Mouse (Mus musculus): ENCODE measurements around the gene Pacrg. TPM values are rescaled to one million over a fixed set of nuclear protein-coding genes. Genes with fewer than 3 reads are reported as not detected.

The Pacrg gene
- polyA plus RNA-seq, 1 experiment from 2014 or later: 1.8 TPM

- H3K9me3 ChIP-seq (ENCODE audit: control insufficient read depth, low read depth, low read length): no peaks in the 10 kb centered on the region
- WGBS: 84% methylated on average over 9 of the region's 9 CpGs
- H3K9ac ChIP-seq (replicated peaks; ENCODE audit: low read depth, low read length): no peak overlapping the region
- no peak overlapping the region for H3K4me3 ChIP-seq (ENCODE audit: low read depth, low read length)
- H3K27ac ChIP-seq (ENCODE audit: low read length): no peak overlapping the region
- no peaks in the 10 kb centered on the region for H3K36me3 ChIP-seq (ENCODE audit: control insufficient read depth, insufficient read depth, low read length)
- H3K4me1 ChIP-seq (ENCODE audit: control insufficient read depth, insufficient read depth, low read length): no peaks in the 10 kb centered on the region
- no peak overlapping the region for H3K4me2 ChIP-seq (replicated peaks; ENCODE audit: low read depth, low read length)
- H3K27me3 ChIP-seq (ENCODE audit: control insufficient read depth, insufficient read depth, low read length): no peaks in the 10 kb centered on the region
- no peak for ATAC-seq (ENCODE audit: insufficient number of reproducible peaks, insufficient read depth, low FRiP score, low read depth)
These were observed 370.1 kb downstream of the Pacrg start for GRCm38 (mm10) chr17:10469874-10470568.

- WGBS: 92% methylated on average over 3 of the region's 3 CpGs
- H3K4me3 ChIP-seq (ENCODE audit: low read depth, low read length): no peak overlapping the region
These were observed 373.0 kb downstream of the Pacrg start for GRCm38 (mm10) chr17:10467102-10467501.

GRCm38 (mm10) chr17:10465467-10465866, 374.6 kb downstream of the Pacrg start:
- WGBS: 67% methylated on average over 6 of the region's 6 CpGs
- Histone ChIP-seq H3K4me3 (ENCODE audit: low read depth, low read length) (no peak overlapping the region), H3K27ac (ENCODE audit: low read length) (no peak overlapping the region), H3K27me3 (ENCODE audit: control insufficient read depth, insufficient read depth, low read length) (no peaks in the 10 kb centered on the region), H3K9ac (replicated peaks; ENCODE audit: low read depth, low read length) (no peak overlapping the region), H3K4me1 (ENCODE audit: control insufficient read depth, insufficient read depth, low read length) (no peaks in the 10 kb centered on the region), H3K9me3 (ENCODE audit: control insufficient read depth, low read depth, low read length) (no peaks in the 10 kb centered on the region), H3K36me3 (ENCODE audit: control insufficient read depth, insufficient read depth, low read length) (no peaks in the 10 kb centered on the region), H3K4me2 (replicated peaks; ENCODE audit: low read depth, low read length) (no peak overlapping the region)
- no peak for ATAC-seq (ENCODE audit: insufficient number of reproducible peaks, insufficient read depth, low FRiP score, low read depth)

More at GRCm38 (mm10) chr17:10467102-10467501, 373.0 kb downstream of the Pacrg start:
- Histone ChIP-seq H3K27ac (ENCODE audit: low read length) (no peak overlapping the region), H3K9me3 (ENCODE audit: control insufficient read depth, low read depth, low read length) (no peaks in the 10 kb centered on the region), H3K27me3 (ENCODE audit: control insufficient read depth, insufficient read depth, low read length) (no peaks in the 10 kb centered on the region), H3K4me2 (replicated peaks; ENCODE audit: low read depth, low read length) (no peak overlapping the region), H3K4me1 (ENCODE audit: control insufficient read depth, insufficient read depth, low read length) (no peaks in the 10 kb centered on the region), H3K36me3 (ENCODE audit: control insufficient read depth, insufficient read depth, low read length) (no peaks in the 10 kb centered on the region), H3K9ac (replicated peaks; ENCODE audit: low read depth, low read length) (no peak overlapping the region)
- ATAC-seq (ENCODE audit: insufficient number of reproducible peaks, insufficient read depth, low FRiP score, low read depth): no peak

- H3K27ac ChIP-seq (ENCODE audit: low read length): no peak overlapping the region
- no peaks in the 10 kb centered on the region for H3K36me3 ChIP-seq (ENCODE audit: control insufficient read depth, insufficient read depth, low read length)
- H3K9me3 ChIP-seq (ENCODE audit: control insufficient read depth, low read depth, low read length): no peaks in the 10 kb centered on the region
- no peak for ATAC-seq (ENCODE audit: insufficient number of reproducible peaks, insufficient read depth, low FRiP score, low read depth)
- WGBS: 65% methylated on average over 3 of the region's 3 CpGs
- H3K4me2 ChIP-seq (replicated peaks; ENCODE audit: low read depth, low read length): no peak overlapping the region
- H3K4me1 ChIP-seq (ENCODE audit: control insufficient read depth, insufficient read depth, low read length): no peaks in the 10 kb centered on the region
- H3K4me3 ChIP-seq (ENCODE audit: low read depth, low read length): no peak overlapping the region
- H3K9ac ChIP-seq (replicated peaks; ENCODE audit: low read depth, low read length): no peak overlapping the region
- H3K27me3 ChIP-seq (ENCODE audit: control insufficient read depth, insufficient read depth, low read length): no peaks in the 10 kb centered on the region
These were observed 375.4 kb downstream of the Pacrg start for GRCm38 (mm10) chr17:10464700-10465099.

- H3K27ac ChIP-seq (ENCODE audit: low read length): no peak overlapping the region
- no peaks in the 10 kb centered on the region for H3K36me3 ChIP-seq (ENCODE audit: control insufficient read depth, insufficient read depth, low read length)
- no peak overlapping the region for H3K4me3 ChIP-seq (ENCODE audit: low read depth, low read length)
- H3K9ac ChIP-seq (replicated peaks; ENCODE audit: low read depth, low read length): no peak overlapping the region
- no peaks in the 10 kb centered on the region for H3K9me3 ChIP-seq (ENCODE audit: control insufficient read depth, low read depth, low read length)
- H3K4me1 ChIP-seq (ENCODE audit: control insufficient read depth, insufficient read depth, low read length): no peaks in the 10 kb centered on the region
- no peak overlapping the region for H3K4me2 ChIP-seq (replicated peaks; ENCODE audit: low read depth, low read length)
- no peaks in the 10 kb centered on the region for H3K27me3 ChIP-seq (ENCODE audit: control insufficient read depth, insufficient read depth, low read length)
- WGBS: 67% methylated on average over 3 of the region's 3 CpGs
- no peak for ATAC-seq (ENCODE audit: insufficient number of reproducible peaks, insufficient read depth, low FRiP score, low read depth)
These were observed 376.5 kb downstream of the Pacrg start for GRCm38 (mm10) chr17:10463626-10464025.

- no peaks in the 10 kb centered on the region for H3K4me1 ChIP-seq (ENCODE audit: control insufficient read depth, insufficient read depth, low read length)
- 84% methylated on average over 4 of the region's 4 CpGs for WGBS
- H3K9ac ChIP-seq (replicated peaks; ENCODE audit: low read depth, low read length): no peak overlapping the region
- no peak for ATAC-seq (ENCODE audit: insufficient number of reproducible peaks, insufficient read depth, low FRiP score, low read depth)
- no peaks in the 10 kb centered on the region for H3K27me3 ChIP-seq (ENCODE audit: control insufficient read depth, insufficient read depth, low read length)
- H3K4me2 ChIP-seq (replicated peaks; ENCODE audit: low read depth, low read length): no peak overlapping the region
- no peak overlapping the region for H3K4me3 ChIP-seq (ENCODE audit: low read depth, low read length)
- no peak overlapping the region for H3K27ac ChIP-seq (ENCODE audit: low read length)
- no peaks in the 10 kb centered on the region for H3K36me3 ChIP-seq (ENCODE audit: control insufficient read depth, insufficient read depth, low read length)
- no peaks in the 10 kb centered on the region for H3K9me3 ChIP-seq (ENCODE audit: control insufficient read depth, low read depth, low read length)
These were observed 379.2 kb downstream of the Pacrg start for GRCm38 (mm10) chr17:10460916-10461315.

- Histone ChIP-seq H3K9me3 (ENCODE audit: control insufficient read depth, low read depth, low read length) (no peaks in the 10 kb centered on the region), H3K4me1 (ENCODE audit: control insufficient read depth, insufficient read depth, low read length) (no peaks in the 10 kb centered on the region), H3K27me3 (ENCODE audit: control insufficient read depth, insufficient read depth, low read length) (no peaks in the 10 kb centered on the region), H3K4me2 (replicated peaks; ENCODE audit: low read depth, low read length) (no peak overlapping the region), H3K36me3 (ENCODE audit: control insufficient read depth, insufficient read depth, low read length) (no peaks in the 10 kb centered on the region), H3K4me3 (ENCODE audit: low read depth, low read length) (no peak overlapping the region), H3K27ac (ENCODE audit: low read length) (no peak overlapping the region), H3K9ac (replicated peaks; ENCODE audit: low read depth, low read length) (no peak overlapping the region)
- no peak for ATAC-seq (ENCODE audit: insufficient number of reproducible peaks, insufficient read depth, low FRiP score, low read depth)
These were observed 381.4 kb downstream of the Pacrg start for GRCm38 (mm10) chr17:10458743-10459142.

GRCm38 (mm10) chr17:10456409-10456808, 383.7 kb downstream of the Pacrg start:
- no peak overlapping the region for H3K9ac ChIP-seq (replicated peaks; ENCODE audit: low read depth, low read length)
- H3K9me3 ChIP-seq (ENCODE audit: control insufficient read depth, low read depth, low read length): no peaks in the 10 kb centered on the region
- H3K4me2 ChIP-seq (replicated peaks; ENCODE audit: low read depth, low read length): no peak overlapping the region
- no peaks in the 10 kb centered on the region for H3K27me3 ChIP-seq (ENCODE audit: control insufficient read depth, insufficient read depth, low read length)
- 73% methylated on average over 4 of the region's 4 CpGs for WGBS
- no peak overlapping the region for H3K4me3 ChIP-seq (ENCODE audit: low read depth, low read length)
- H3K27ac ChIP-seq (ENCODE audit: low read length): no peak overlapping the region
- H3K36me3 ChIP-seq (ENCODE audit: control insufficient read depth, insufficient read depth, low read length): no peaks in the 10 kb centered on the region
- H3K4me1 ChIP-seq (ENCODE audit: control insufficient read depth, insufficient read depth, low read length): no peaks in the 10 kb centered on the region
- no peak for ATAC-seq (ENCODE audit: insufficient number of reproducible peaks, insufficient read depth, low FRiP score, low read depth)

GRCm38 (mm10) chr17:10455961-10456360, 384.1 kb downstream of the Pacrg start:
- H3K4me2 ChIP-seq (replicated peaks; ENCODE audit: low read depth, low read length): no peak overlapping the region
- no peak for ATAC-seq (ENCODE audit: insufficient number of reproducible peaks, insufficient read depth, low FRiP score, low read depth)
- WGBS: 81% methylated on average over 7 of the region's 7 CpGs
- H3K9ac ChIP-seq (replicated peaks; ENCODE audit: low read depth, low read length): no peak overlapping the region
- H3K27ac ChIP-seq (ENCODE audit: low read length): no peak overlapping the region
- H3K36me3 ChIP-seq (ENCODE audit: control insufficient read depth, insufficient read depth, low read length): no peaks in the 10 kb centered on the region
- H3K4me1 ChIP-seq (ENCODE audit: control insufficient read depth, insufficient read depth, low read length): no peaks in the 10 kb centered on the region
- no peak overlapping the region for H3K4me3 ChIP-seq (ENCODE audit: low read depth, low read length)
- H3K27me3 ChIP-seq (ENCODE audit: control insufficient read depth, insufficient read depth, low read length): no peaks in the 10 kb centered on the region
- no peaks in the 10 kb centered on the region for H3K9me3 ChIP-seq (ENCODE audit: control insufficient read depth, low read depth, low read length)

Data from stomach, embryonic 14.5 days (tissue).